Mouse (Mus musculus) intestine, embryonic 16.5 days (tissue): ENCODE measurements around the gene 9130213A22Rik. TPM values are rescaled to one million over a fixed set of nuclear protein-coding genes. Genes with fewer than 3 reads are reported as not detected.
"Not testable (repeated sequence)": the region's sequence is repeated elsewhere in the genome, so short reads cannot be mapped to it uniquely, and the experiment has no call there.

Experiments used
- ATAC-seq: fragments of 200-750 bp; cut with Nextera tagmentation; 2 replicates; pipeline ENCODE4 v1.8.0; 2017; ENCODE audit warnings: moderate TSS enrichment, moderate library complexity
- H3K27ac ChIP-seq: fragments of 300-500 bp; sonication (generic); 2 replicates; pipeline ENCODE4 v1.5.1; 2014; ENCODE audit warnings: mild to moderate bottlenecking, low read length
- H3K27me3 ChIP-seq: fragments of 300-500 bp; sonication (generic); replicated peaks from 2 replicates; pipeline ENCODE4 v1.6.1; 2014; ENCODE audit warnings: low read length, control low read depth, mixed read lengths; ENCODE audit not compliant: control insufficient read depth, insufficient read depth
- H3K36me3 ChIP-seq: fragments of 300-500 bp; sonication (generic); 2 replicates; pipeline ENCODE4 v1.6.1; 2014; ENCODE audit warnings: low read length, control low read depth; ENCODE audit not compliant: control insufficient read depth, insufficient read depth
- H3K4me1 ChIP-seq: fragments of 300-500 bp; sonication (generic); 2 replicates; pipeline ENCODE4 v1.6.1; 2014; ENCODE audit warnings: low read length, control low read depth, mixed read lengths; ENCODE audit not compliant: control insufficient read depth, insufficient read depth
- H3K4me2 ChIP-seq: fragments of 300-500 bp; sonication (generic); 2 replicates; pipeline ENCODE4 v1.6.1; 2014; ENCODE audit warnings: low read depth, low read length, control low read depth
- H3K4me3 ChIP-seq: fragments of 300-500 bp; sonication (generic); 2 replicates; pipeline ENCODE4 v1.5.1; 2014; ENCODE audit warnings: mild to moderate bottlenecking, low read length
- H3K9ac ChIP-seq: fragments of 300-500 bp; sonication (generic); 2 replicates; pipeline ENCODE4 v1.6.1; 2014; ENCODE audit warnings: low read depth, low read length
- H3K9me3 ChIP-seq: fragments of 300-500 bp; sonication (generic); 2 replicates; pipeline ENCODE4 v1.6.1; 2016; ENCODE audit warnings: low read length, control low read depth; ENCODE audit not compliant: control insufficient read depth
- WGBS: fragments of 180-500 bp; shearing (Covaris S2); extraction: QIAGEN DNeasy Blood & Tissue Kit; methylation state at CpG from one replicate; pipeline ENCODE4 v1.1.7; 2014; 5-methylcytosine and 5-hydroxymethylcytosine counted together
- polyA plus RNA-seq: library from polyadenylated mRNA; unstranded; fragments of >200 nt; fragmentation: Nextera tagmentation; extraction: Ambion mirVana; gene quantifications from 2 replicates; pipeline ENCODE4 v1.2.1, GENCODE M21; 2015

The 9130213A22Rik gene
- polyA plus RNA-seq, 1 experiment from 2014 or later: 0.29 TPM

GRCm38 (mm10) chr11:69098039-69098761, 24.2 kb downstream of the 9130213A22Rik start:
- no peaks in the 10 kb centered on the region for H3K27me3 ChIP-seq
- 22% methylated on average over 8 of the region's 8 CpGs for WGBS
- peak overlapping the region; percentile 90 for H3K4me2 ChIP-seq
- H3K27ac ChIP-seq: peak overlapping the region; percentile 99
- peak overlapping the region; percentile 89 for H3K9ac ChIP-seq
- no peaks in the 10 kb centered on the region for H3K9me3 ChIP-seq
- H3K4me1 ChIP-seq: peaks cover 33% of the 10 kb centered on the region
- ATAC-seq: no peak
- H3K4me3 ChIP-seq: peak overlapping the region; percentile 84
- H3K36me3 ChIP-seq: peaks cover 15% of the 10 kb centered on the region

- peak; percentile 63 for ATAC-seq
Measured at GRCm38 (mm10) chr11:69096987-69097900, 25.1 kb downstream of the 9130213A22Rik start.

GRCm38 (mm10) chr11:69096360-69096986, 25.9 kb downstream of the 9130213A22Rik start:
- Histone ChIP-seq H3K4me3 (peak overlapping the region; percentile 84), H3K27me3 (no peaks in the 10 kb centered on the region), H3K4me2 (peak overlapping the region; percentile 90), H3K9me3 (no peaks in the 10 kb centered on the region), H3K9ac (peak overlapping the region; percentile 89), H3K27ac (peak overlapping the region; percentile 99), H3K36me3 (peaks cover 2% of the 10 kb centered on the region), H3K4me1 (peaks cover 41% of the 10 kb centered on the region)
- WGBS: 10% methylated on average over 9 of the region's 9 CpGs
- ATAC-seq: peak; percentile 14

More at GRCm38 (mm10) chr11:69096987-69097900, 25.1 kb downstream of the 9130213A22Rik start:
- Histone ChIP-seq H3K9ac (peak overlapping the region; percentile 89), H3K4me3 (peak overlapping the region; percentile 84), H3K9me3 (no peaks in the 10 kb centered on the region), H3K27ac (peak overlapping the region; percentile 99), H3K4me2 (peak overlapping the region; percentile 90), H3K36me3 (peaks cover 9% of the 10 kb centered on the region), H3K27me3 (no peaks in the 10 kb centered on the region), H3K4me1 (peaks cover 36% of the 10 kb centered on the region)
- 3% methylated on average over 29 of the region's 29 CpGs for WGBS

GRCm38 (mm10) chr11:69095511-69096231, 26.7 kb downstream of the 9130213A22Rik start:
- peak overlapping the region; percentile 89 for H3K9ac ChIP-seq
- peaks cover 47% of the 10 kb centered on the region for H3K4me1 ChIP-seq
- H3K27me3 ChIP-seq: no peaks in the 10 kb centered on the region
- H3K9me3 ChIP-seq: no peaks in the 10 kb centered on the region
- peak overlapping the region; percentile 99 for H3K27ac ChIP-seq
- peak overlapping the region; percentile 90 for H3K4me2 ChIP-seq
- peaks cover 2% of the 10 kb centered on the region; the same call in 1 of the 2 replicates for H3K36me3 ChIP-seq
- peak overlapping the region; percentile 84 for H3K4me3 ChIP-seq
- 3% methylated on average over 27 of the region's 27 CpGs for WGBS
- no peak for ATAC-seq

GRCm38 (mm10) chr11:69094697-69095429, 27.5 kb downstream of the 9130213A22Rik start, which contains the start of gene Per1:
Per1 (plus strand) TSS chr11:69095217.
- Histone ChIP-seq H3K36me3 (peaks cover 2% of the 10 kb centered on the region; the same call in 1 of the 2 replicates), H3K27ac (peak within 1 kb of the TSS; percentile 99), H3K4me1 (peaks cover 47% of the 10 kb centered on the region), H3K9me3 (no peaks in the 10 kb centered on the region), H3K4me2 (peak within 1 kb of the TSS; percentile 90), H3K9ac (peak within 1 kb of the TSS; percentile 89), H3K27me3 (no peaks in the 10 kb centered on the region), H3K4me3 (peak within 1 kb of the TSS; percentile 84)
- ATAC-seq: peak; percentile 90
- WGBS: under 1% methylated on average over 37 of the region's 37 CpGs

- not testable (repeated sequence) for H3K4me2 ChIP-seq, H3K36me3 ChIP-seq, H3K4me3 ChIP-seq, ATAC-seq, H3K9me3 ChIP-seq, H3K27ac ChIP-seq, H3K9ac ChIP-seq, H3K27me3 ChIP-seq
- WGBS: 89% methylated on average over 7 of the region's 7 CpGs
- peaks cover 46% of the 10 kb centered on the region for H3K4me1 ChIP-seq
Measured at GRCm38 (mm10) chr11:69093856-69094255, 28.5 kb downstream of the 9130213A22Rik start.

GRCm38 (mm10) chr11:69092871-69093270, 29.5 kb downstream of the 9130213A22Rik start:
- peaks cover 39% of the 10 kb centered on the region for H3K4me1 ChIP-seq
- H3K9me3 ChIP-seq: no peaks in the 10 kb centered on the region
- peaks cover 2% of the 10 kb centered on the region; the same call in 1 of the 2 replicates for H3K36me3 ChIP-seq
- H3K4me2 ChIP-seq: no peak overlapping the region
- ATAC-seq: no peak
- no peak overlapping the region for H3K27ac ChIP-seq
- no peak overlapping the region for H3K4me3 ChIP-seq
- WGBS: 86% methylated on average over 4 of the region's 4 CpGs
- no peak overlapping the region for H3K9ac ChIP-seq
- H3K27me3 ChIP-seq: no peaks in the 10 kb centered on the region

- no peaks in the 10 kb centered on the region for H3K27me3 ChIP-seq
- no peak overlapping the region for H3K9ac ChIP-seq
- peaks cover 2% of the 10 kb centered on the region; the same call in 1 of the 2 replicates for H3K36me3 ChIP-seq
- H3K4me1 ChIP-seq: peaks cover 38% of the 10 kb centered on the region
- WGBS: 2% methylated on average over 3 of the region's 3 CpGs
- ATAC-seq: no peak
- no peaks in the 10 kb centered on the region for H3K9me3 ChIP-seq
- H3K4me2 ChIP-seq: no peak overlapping the region
- no peak overlapping the region for H3K4me3 ChIP-seq
- no peak overlapping the region for H3K27ac ChIP-seq
Measured at GRCm38 (mm10) chr11:69092386-69092751, 30.0 kb downstream of the 9130213A22Rik start.
